Mouse (Mus musculus) cerebellum, adult 11 months (tissue): ENCODE results near the gene Man2a2.
A peak's percentile ranks its signal among the peaks of the same experiment; 100 is the strongest.

Experiments
- DNase-seq: peaks from one replicate; pipeline ENCODE4 v3.0.0; 2022

The Man2a2 gene

GRCm38 (mm10) chr7:80371041-80371751, at the start of gene Man2a2:
Man2a2 (minus strand) TSS chr7:80371375.
- peak; percentile 71 for DNase-seq

DNA sequence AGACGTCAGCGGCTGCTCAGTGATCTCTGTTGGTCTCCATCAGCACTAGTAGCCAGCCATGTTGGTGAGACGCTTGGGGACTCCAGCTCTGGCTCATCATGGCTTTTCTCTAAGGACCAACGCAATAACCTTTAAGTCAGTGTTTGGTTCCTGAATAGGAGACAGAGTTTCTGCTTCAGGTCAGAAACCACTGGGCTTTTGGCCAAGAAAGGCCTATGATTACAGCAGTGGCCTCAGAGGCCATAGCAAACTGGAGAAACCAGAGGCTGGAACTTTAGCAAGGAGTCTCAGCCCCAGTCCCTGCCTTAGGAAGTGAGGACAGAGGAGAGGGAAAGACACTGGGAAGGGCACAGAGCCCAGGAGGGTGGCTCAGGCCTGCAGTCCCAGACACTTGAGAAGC, 49.4 kb upstream of the Man2a2 start:
- no peak for DNase-seq

- DNase-seq = no peak
Observed at GRCm38 (mm10) chr7:80419278-80419677, 48.1 kb upstream of the Man2a2 start.

GRCm38 (mm10) chr7:80418036-80418435, 46.9 kb upstream of the Man2a2 start:
- no peak for DNase-seq

DNA sequence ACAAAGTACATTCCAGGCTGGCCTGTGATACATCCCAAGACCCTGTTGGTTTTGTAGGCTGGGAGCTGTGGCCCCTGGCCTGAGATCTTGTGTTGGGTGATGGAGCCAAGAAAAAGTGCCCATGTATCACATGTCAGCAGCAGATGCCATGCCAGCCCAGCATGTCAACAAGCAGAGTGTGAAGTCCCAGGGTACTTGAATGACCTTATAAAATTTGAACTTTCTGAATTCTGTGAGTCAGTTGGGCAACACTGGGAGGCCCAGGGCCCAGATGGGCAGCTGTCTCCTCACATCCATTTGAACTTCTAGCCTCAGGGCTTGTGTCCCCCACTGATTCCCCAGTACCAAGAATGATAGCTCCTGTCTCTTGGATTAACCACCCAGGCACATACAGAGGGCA, 46.4 kb upstream of the Man2a2 start:
- DNase-seq = no peak

DNA sequence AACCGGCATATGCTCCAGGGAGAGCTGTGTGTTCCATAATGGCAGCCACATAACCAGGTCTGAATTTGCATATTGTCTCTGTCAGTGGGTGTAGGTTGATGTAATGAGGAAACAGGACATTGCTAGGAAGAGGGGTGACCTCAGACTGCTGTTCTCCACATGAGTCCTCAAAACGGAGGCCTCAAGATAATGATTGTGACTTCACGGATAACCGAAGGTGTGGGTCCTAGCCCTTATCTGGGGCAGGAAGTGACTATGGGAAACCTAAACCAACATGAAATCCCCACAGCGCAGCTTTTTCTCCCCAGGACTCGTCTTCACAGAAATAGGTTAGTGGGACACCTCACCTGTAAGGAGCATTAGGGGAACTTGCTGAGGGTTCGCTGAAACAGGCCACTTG, 45.8 kb upstream of the Man2a2 start:
- DNase-seq = no peak

DNA sequence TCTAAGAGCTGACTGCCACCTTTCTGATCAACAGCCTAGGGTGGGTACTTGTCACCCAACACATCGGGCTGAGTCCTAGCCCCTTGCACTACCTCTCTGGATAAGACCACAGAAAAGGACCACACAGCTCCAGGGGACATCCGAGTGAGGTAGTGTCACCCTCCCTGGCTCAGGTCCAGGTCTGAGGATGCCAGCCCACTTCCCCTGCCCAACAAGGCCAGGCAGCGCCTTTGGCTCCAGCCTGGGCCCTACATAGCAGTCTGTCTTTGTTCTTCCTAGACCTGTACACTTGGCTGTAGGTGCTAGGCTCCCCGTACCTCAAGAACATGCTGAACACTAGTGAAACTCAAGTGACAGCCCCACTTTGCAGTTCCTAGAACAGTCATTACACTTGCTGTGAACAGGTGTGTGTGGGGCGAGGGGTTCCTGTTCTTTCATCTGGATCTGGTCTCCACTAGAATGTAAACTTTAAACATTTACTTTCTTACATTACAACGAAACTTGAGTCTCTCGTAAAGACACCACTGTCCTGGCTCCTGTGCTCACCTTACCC, 43.2 kb upstream of the Man2a2 start:
- no peak for DNase-seq

GRCm38 (mm10) chr7:80413512-80414302, 42.5 kb upstream of the Man2a2 start:
- DNase-seq = no peak

GRCm38 (mm10) chr7:80412781-80413180, 41.6 kb upstream of the Man2a2 start:
- no peak for DNase-seq

DNA sequence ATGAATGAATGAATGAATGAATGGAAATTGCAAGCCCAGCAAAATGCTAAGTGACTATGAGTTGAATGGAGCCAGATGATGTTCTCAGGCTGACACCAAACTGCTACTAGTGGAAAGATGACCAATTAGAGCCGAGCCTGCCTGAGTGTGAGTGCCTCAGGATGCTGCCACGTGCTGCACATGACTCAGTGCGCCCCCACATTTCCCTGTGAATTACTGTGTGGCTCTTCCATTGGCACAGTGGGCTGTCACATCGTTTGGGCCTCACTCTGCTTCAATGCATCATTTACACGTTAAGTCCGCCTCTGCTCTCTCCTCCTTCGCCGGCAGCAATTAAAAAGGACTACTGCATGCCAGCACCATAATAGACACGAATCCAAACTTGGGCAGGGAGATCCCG, 41.1 kb upstream of the Man2a2 start:
- DNase-seq = no peak

DNA sequence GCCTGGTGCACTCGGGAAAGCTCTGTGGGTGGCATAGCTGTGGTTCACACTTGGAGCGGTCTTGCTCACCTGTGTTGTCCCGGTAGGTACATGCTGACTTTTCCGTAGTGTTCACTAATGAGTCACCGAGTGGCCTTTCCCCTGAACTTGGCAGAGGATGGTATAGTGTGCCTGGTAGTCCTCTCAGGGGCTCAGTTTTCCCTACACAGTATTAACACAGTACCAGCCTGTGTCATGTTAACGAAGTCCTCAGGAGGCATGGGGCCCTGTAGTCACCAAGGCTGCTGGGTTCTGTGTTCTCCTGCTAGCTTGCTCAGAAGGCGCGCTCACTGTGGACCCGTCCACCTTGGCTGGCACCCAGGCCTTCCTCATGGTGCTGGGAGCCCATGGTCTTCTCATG, 39.2 kb upstream of the Man2a2 start:
- DNase-seq = no peak

DNA sequence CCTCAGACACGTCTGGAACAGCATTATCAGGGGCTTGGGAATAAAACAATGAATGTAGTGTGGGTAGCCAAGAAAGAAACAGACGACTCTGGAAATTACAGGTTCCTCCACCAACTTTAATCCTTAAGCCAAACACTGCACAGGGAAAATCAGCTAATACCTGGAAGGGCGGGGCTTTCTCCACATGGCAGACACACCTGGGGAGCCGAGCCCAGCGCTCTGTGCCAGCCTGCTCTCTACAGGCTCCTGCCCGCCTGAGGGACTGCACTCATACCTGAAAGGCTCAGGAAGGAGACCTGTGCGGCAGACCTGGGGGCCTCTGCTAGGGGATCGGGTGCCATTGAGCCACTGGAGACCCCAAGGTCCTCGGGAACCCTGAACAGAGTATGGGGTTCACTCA, 36.5 kb upstream of the Man2a2 start:
- DNase-seq = no peak

DNA sequence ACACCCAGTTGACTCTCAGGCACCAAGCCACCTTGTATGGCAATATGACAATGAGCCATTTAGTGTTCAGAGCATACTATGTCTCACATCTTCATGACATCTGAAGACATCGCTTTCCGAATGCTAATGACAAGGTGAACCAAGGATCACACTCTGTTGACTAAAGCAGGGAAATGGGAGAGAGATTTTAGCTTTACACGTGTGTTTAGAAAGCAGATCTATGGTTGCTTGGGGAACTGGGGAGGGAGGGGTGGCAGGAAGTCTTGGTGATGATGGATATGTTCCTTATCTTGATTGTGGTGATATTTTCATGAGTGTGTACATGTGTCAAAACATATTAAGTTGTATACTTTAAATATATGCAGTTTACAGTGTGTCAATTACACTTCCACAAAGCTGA, 35.0 kb upstream of the Man2a2 start:
- no peak for DNase-seq

DNA sequence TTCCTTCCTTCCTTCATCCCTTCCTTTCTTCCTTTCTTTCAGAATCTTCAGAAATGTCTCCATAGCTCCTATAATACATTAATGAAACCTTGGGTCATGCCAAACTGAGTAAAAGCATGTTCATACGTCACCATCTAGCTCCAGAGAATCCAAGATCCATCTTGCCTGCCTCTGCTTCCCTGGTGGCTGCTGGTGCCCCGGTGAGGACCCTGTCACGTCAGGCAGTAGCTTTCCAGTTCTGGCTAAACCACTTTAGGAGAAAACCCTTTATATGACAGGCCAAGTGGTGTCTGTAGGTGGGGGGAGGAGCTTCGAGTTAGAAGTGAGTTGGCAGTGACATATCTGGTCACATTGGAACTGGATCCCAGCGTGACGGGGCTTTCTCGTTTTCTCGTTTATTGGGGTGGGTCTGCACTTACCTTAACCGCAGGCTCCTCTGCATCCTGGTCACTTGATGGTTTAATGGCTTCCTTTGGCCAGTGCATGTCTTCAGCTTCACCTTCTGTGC, 34.1 kb upstream of the Man2a2 start, which contains the start of gene Furin:
Gene Furin, minus strand, starts transcription at position 249 of the 508 bp plus-strand sequence.
- no peak for DNase-seq

DNA sequence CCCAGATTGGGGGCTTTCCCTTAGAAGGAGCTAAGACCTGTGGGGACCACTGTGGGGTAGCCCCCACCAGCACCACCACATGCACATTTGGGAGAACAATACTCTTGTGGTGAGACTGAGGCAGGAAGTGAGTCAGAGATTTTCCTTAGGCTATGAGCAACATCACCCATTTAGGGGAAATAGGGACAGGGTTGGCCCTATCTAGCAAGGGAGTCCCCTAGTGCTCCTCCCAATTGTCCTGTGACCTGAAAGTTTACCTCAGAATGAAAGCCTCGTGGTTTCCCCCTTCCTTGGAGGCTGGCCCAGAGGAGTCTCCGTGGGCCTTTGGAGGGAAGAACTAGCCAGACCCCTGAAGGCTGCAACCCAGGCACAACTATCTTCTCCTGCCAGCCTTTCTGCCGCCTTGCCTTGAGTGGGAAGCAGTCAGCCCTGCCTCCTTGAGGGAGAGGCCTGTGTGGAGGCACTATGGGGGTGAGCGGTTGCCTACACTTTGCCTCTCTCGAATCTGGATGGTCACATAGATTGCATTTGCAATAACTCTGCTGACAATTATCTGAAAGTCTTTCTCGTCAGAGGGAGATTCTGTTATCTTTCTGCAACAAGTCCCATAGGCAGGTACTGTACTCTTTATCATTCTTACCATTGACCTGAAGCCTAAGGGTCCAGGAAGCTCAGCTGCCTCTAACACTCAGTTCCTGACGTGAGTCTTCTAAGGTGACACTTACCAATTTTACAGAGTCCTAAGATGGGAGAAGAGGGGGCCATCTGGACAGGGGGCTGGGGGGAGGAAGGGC, 33.1 kb upstream of the Man2a2 start:
- no peak for DNase-seq

DNA sequence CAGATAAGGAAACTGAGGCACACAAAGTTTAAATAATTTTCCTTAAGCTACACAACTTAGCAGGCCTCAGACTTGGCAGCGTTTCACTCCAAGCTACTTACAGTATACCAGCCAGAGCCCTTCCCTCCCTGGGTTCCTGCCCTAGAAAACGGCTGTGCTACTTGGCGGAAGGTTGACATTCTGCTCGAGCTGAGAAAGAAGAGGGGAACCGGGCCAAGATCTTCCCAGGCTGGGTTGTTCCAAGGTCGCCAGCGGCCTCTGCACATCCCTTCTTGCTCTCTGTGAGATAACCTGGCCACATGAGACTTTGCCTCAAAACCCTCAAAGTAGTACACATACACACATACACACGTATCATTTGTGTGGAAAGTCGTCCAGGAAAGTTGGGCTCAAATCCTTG, 32.4 kb upstream of the Man2a2 start:
- DNase-seq = peak; percentile 69

DNA sequence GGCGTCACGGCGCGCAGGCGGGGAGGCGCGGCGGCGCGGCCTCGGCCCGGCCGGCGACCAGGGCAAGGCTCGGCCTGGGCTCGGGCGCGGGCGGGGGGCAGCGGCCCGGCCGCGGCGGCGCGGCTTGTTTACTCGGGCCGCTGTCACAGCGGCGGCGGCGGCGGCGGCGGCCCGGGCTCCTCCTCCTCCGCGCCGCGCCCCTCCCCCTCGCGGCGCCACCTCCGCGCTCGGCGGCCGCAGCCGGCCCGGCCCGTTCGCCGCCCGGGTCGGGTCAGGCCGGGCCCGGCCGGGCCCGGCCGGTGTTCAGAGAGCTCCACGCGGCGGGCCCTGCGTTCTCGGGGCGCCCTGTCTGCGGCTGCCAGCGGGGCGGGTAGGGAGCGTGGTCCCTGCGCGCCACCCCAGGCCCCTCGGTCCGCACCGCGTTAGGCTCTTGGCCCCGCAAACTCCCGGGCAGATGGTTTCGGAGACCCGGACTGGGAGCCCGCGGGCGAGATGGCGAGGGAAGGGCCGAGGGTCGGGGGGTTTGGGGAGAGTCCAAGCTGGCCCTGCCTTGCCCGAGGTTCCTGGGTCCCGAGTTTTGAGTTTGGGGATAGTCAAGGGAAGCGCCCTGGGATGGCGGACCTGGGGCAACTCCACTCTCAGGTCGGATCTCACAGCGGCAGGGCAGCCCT, 31.6 kb upstream of the Man2a2 start:
- peak; percentile 60 for DNase-seq

DNA sequence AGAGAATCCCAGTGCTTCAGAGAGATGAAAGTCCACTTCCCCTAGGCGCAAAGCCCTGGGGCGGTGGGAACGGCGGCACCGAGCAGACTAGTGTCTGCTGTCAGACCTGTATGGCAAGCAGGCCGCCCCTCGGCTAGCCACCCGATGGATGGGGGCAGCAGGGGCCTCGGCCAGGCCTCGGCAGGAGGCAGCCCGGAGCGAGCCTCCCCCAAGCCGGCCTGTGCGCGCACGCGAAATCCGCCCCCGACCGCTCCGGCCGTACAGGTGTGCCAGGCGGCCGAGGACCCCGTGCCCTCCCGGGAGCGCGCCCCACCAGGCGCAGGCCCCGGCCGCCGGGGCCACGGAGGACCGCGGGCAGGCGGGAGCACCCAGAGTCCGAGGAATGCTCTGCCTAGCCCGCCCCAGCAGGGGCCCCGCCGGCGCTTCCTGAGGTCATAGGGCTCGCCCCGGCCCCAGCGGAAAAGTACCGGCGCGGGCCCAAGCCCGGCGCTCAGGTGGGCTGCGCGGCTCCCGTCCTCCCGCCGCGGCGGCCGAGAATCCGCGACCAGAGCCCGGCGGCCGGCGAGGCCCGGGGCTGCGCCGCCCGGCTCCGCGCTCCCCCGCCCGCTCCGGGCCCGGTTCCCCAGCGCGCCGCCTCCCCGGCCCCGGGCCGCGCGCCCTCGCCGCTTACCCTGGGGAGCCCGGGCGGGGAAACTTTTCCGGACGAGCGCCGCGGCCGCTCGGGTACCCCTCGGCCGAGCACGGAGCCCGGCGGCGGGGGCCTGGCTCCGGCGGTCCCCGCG, 30.9 kb upstream of the Man2a2 start:
- DNase-seq = no peak

- DNase-seq = no peak
Observed at GRCm38 (mm10) chr7:80401041-80401859, 30.1 kb upstream of the Man2a2 start.

GRCm38 (mm10) chr7:80400571-80400970, 29.4 kb upstream of the Man2a2 start:
- no peak for DNase-seq

- peak; percentile 72 for DNase-seq
Observed at GRCm38 (mm10) chr7:80400099-80400498, 28.9 kb upstream of the Man2a2 start.
